Mouse (Mus musculus) myocyte (in vitro differentiated cells): Measurements from ENCODE around the gene Apip.

Experiments
- CEBPB ChIP-seq: IDR thresholded peaks from 2 replicates; pipeline ENCODE4 v1.6.1; 2011; ENCODE audit warnings: mild to moderate bottlenecking, moderate library complexity; ENCODE audit not compliant: poor library complexity, insufficient read depth, severe bottlenecking
- E2F4 ChIP-seq: IDR thresholded peaks from one replicate; pipeline ENCODE4 v1.6.1; 2011; ENCODE audit warnings: mild to moderate bottlenecking, control low read depth, moderate library complexity; ENCODE audit not compliant: insufficient read depth
- MAX ChIP-seq: IDR thresholded peaks from one replicate; pipeline ENCODE4 v1.6.1; 2011; ENCODE audit warnings: low read depth, mild to moderate bottlenecking, control low read depth
- MYOD1 ChIP-seq, 3 experiments: IDR thresholded peaks; one replicate each; pipeline ENCODE4 v1.6.1; 2011; ENCODE audit warnings: control low read depth in 2 of 3, low read depth in 2 of 3, mild to moderate bottlenecking in 2 of 3, moderate library complexity in 1 of 3; ENCODE audit not compliant: insufficient read length in 2 of 3, control insufficient read depth in 1 of 3
- MYOG ChIP-seq, 3 experiments: IDR thresholded peaks; one replicate each; pipeline ENCODE4 v1.6.1; 2011; ENCODE audit warnings: control low read depth in 2 of 3, low read depth in 2 of 3, mild to moderate bottlenecking in 2 of 3; ENCODE audit not compliant: insufficient read length in 2 of 3, control insufficient read depth in 1 of 3, insufficient read depth in 1 of 3
- POLR2A ChIP-seq: IDR thresholded peaks from one replicate; pipeline ENCODE4 v1.6.1; 2011; ENCODE audit warnings: low read depth, mild to moderate bottlenecking, control low read depth, moderate library complexity; ENCODE audit not compliant: insufficient read length
- POLR2AphosphoS2 ChIP-seq: IDR thresholded peaks from one replicate; pipeline ENCODE4 v1.6.1; 2011; ENCODE audit warnings: low read depth, control low read depth; ENCODE audit not compliant: insufficient read length
- REST ChIP-seq: IDR thresholded peaks from one replicate; pipeline ENCODE4 v1.6.1; 2011; ENCODE audit warnings: mild to moderate bottlenecking, control low read depth, moderate library complexity; ENCODE audit not compliant: insufficient read depth, insufficient read length
- TCF12 ChIP-seq: IDR thresholded peaks from one replicate; pipeline ENCODE4 v1.6.1; 2011; ENCODE audit warnings: mild to moderate bottlenecking, control low read depth; ENCODE audit not compliant: poor library complexity, insufficient read depth, severe bottlenecking
- USF1 ChIP-seq: IDR thresholded peaks from one replicate; pipeline ENCODE4 v1.6.1; 2011; ENCODE audit warnings: low read depth, mild to moderate bottlenecking, control low read depth, moderate library complexity

DNA sequence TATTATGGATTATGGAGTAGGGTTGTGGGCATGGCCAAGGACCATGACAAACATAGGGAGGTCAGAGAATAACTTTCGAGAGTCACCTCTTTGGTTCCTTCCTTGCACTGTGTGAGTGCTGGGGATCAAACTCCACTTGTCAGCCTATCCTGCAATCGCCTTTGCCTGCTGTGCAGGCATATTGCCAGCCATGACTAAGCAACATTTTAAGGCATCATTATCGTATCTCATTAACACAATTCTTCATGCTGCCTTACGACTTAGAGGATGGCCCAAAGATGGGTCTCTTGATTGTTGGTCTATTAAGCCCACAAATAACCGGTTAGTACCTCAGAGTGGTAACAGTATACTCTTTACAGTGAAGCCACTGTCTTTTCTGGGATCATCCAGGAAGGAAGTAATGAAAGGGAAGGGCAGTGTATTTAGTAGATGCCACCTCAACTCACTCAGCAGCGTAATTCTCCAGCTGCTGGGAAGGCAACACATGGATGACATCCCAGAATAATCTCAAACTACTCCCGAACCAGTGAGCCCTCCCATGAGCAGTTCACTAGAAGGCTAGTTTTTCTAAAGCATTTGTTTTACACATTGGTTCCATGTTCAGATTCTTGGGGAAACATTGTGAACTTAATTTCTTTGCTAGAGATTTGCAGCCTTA is 45.9 kb downstream of the Apip start:
- TF ChIP-seq TCF12 (no peak), POLR2A (no peak), MAX (no peak), USF1 (no peak), POLR2AphosphoS2 (no peak), MYOG (IDR thresholded peaks at IDR 0.05; ENCODE audit: control insufficient read depth in 1 of 3, insufficient read depth in 1 of 3, insufficient read length in 2 of 3, low read depth in 2 of 3) (no peak), REST (no peak), MYOD1 (IDR thresholded peaks at IDR 0.05; ENCODE audit: control insufficient read depth in 1 of 3, insufficient read length in 2 of 3, low read depth in 2 of 3) (no peak), CEBPB (no peak), E2F4 (no peak)
